Mouse (Mus musculus): ENCODE measurements around the gene Cdk5rap3. TPM values are rescaled to one million over a fixed set of nuclear protein-coding genes. Genes with fewer than 3 reads are reported as not detected.
A peak's percentile ranks its signal among the peaks of the same experiment; 100 is the strongest.

Cdk5rap3 gene
- total and polyA plus RNA-seq, 3 experiments = 45.2 to 55.4 TPM; not detected in 1

DNA sequence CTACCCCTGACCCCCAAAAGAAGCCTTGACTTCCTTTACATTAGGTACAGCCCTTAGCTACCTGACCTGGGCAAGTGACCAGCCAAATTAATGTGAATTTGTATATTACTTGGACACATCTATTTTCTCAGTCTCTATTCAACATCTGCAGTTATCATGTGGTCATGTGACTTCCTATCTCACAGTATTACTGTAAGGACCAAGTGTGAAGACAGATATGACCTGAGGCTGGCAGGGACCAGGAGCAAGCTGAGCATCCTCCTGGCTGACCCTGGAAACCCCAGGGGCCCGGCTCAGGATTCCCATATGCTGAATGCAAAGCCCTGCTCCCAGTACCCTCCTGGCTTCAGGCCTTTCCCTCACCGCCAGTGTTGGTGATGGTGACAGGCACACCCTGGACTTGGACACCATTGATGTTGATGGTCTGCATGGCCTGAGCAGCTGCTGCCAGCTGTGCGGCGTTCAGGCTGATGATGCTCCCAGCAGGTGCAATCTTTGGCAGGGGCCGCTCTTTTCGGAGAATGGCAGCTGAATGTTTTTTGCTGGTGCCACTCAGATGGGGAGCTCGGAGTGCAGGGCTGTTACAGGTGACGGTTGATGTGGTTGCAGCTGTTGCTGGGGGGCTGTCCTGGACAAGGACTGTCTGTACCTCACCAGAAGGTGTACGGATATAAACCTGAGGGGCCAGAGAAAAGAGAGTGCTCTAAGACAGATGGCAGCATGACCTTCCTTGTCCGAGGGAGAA lies 40.9 kb upstream of the Cdk5rap3 start (continued):
- TF ChIP-seq TBP (IDR thresholded peaks at IDR 0.05; ENCODE audit: low read depth, low read length) (no peak), RCOR1 (IDR thresholded peaks at IDR 0.05; ENCODE audit: low read depth, low read length) (no peak), E2F4 (IDR thresholded peaks at IDR 0.05; ENCODE audit: borderline replicate concordance, low read depth, low read length) (no peak), RAD21 (IDR thresholded peaks at IDR 0.05; ENCODE audit: low read depth, low read length) (no peak), ETS1 (IDR thresholded peaks at IDR 0.05; ENCODE audit: low read depth, low read length) (no peak), ZC3H11A (IDR thresholded peaks at IDR 0.05; ENCODE audit: low read depth, low read length) (no peak), KAT2A (conservative IDR thresholded peaks at IDR 0.05; ENCODE audit: low read depth, low read length) (no peak), POLR2AphosphoS2 (IDR thresholded peaks at IDR 0.05; ENCODE audit: low read length) (no peak), MAFK (IDR thresholded peaks at IDR 0.05; ENCODE audit: borderline replicate concordance, low read depth, low read length) (no peak), EP300 (IDR thresholded peaks at IDR 0.05; ENCODE audit: low read depth in 1 of 2, low read length in 2 of 2) (peak in 1 of 2 experiments; percentile 18; a peak in 1 of 4 replicates), CHD2 (IDR thresholded peaks at IDR 0.05; ENCODE audit: low read length) (no peak), POLR2A (IDR thresholded peaks at IDR 0.05; ENCODE audit: control insufficient read depth in 1 of 2, insufficient read depth in 1 of 2, low read depth in 1 of 2, low read length in 2 of 2, poor library complexity in 1 of 2) (peak in 1 of 2 experiments; percentile 10; a peak in 1 of 4 replicates), ZNF384 (IDR thresholded peaks at IDR 0.05; ENCODE audit: low read depth, low read length) (no peak), TCF12 (IDR thresholded peaks at IDR 0.05; ENCODE audit: low read depth, low read length) (0 out of 2 replicates have a peak, but pooled peaks have one; percentile 14), NELFE (IDR thresholded peaks at IDR 0.05; ENCODE audit: low read depth, low read length) (no peak), ZKSCAN1 (IDR thresholded peaks at IDR 0.05; ENCODE audit: low read depth, low read length) (no peak), MYC (IDR thresholded peaks at IDR 0.05; ENCODE audit: low read depth, low read length) (no peak), MAX (IDR thresholded peaks at IDR 0.05; ENCODE audit: low read length) (no peak), SIN3A (IDR thresholded peaks at IDR 0.05; ENCODE audit: low read length) (no peak), CTCF (IDR thresholded peaks at IDR 0.05 in 2 of 3, conservative IDR thresholded peaks at IDR 0.05 in 1 of 3; ENCODE audit: control insufficient read depth in 1 of 3, insufficient read depth in 1 of 3, low read depth in 2 of 3, low read length in 3 of 3, poor library complexity in 1 of 3, severe bottlenecking in 1 of 3) (no peak)

GRCm38 (mm10) chr11:96956009-96956724 lies 39.9 kb upstream of the Cdk5rap3 start:
- 0 out of 2 replicates have a peak overlapping the region, but pooled peaks have one; percentile 10 for H3K9ac ChIP-seq (ENCODE audit: control insufficient read depth, low read depth, low read length, poor library complexity, severe bottlenecking)
- H3K27ac ChIP-seq (ENCODE audit: control insufficient read depth, low read depth, low read length) = peak overlapping the region; percentile 48
- no peak overlapping the region for H3K4me3 ChIP-seq (ENCODE audit: control insufficient read depth in 1 of 2, insufficient read depth in 1 of 2, low read depth in 2 of 2, low read length in 2 of 2)
- peaks cover 19 to 29% of the 10 kb centered on the region in 2 experiments for H3K4me1 ChIP-seq (ENCODE audit: control insufficient read depth in 1 of 2, insufficient read depth in 2 of 2, low read length in 2 of 2)
- H3K79me2 ChIP-seq (ENCODE audit: control insufficient read depth, insufficient read depth, low read length, poor library complexity) = no peaks in the 10 kb centered on the region; the same call in 1 of the 2 replicates
- H3K36me3 ChIP-seq (ENCODE audit: control insufficient read depth in 1 of 2, insufficient read depth in 2 of 2, low read length in 2 of 2) = peaks cover 19 to 27% of the 10 kb centered on the region in 2 experiments
- H3K9me3 ChIP-seq (replicated peaks; ENCODE audit: insufficient read depth, low read length) = no peaks in the 10 kb centered on the region
- H3K27me3 ChIP-seq (ENCODE audit: control insufficient read depth in 1 of 2, insufficient read depth in 2 of 2, low read length in 2 of 2) = no peaks in the 10 kb centered on the region
- DNase-seq (ENCODE audit: low read depth, low spot score) = peak; percentile 51
- no peak for TF ChIP-seq JUND (IDR thresholded peaks at IDR 0.05; ENCODE audit: low read depth, low read length)
- peak; percentile 44; the same call in 1 of the 2 replicates for TF ChIP-seq POLR2AphosphoS2 (IDR thresholded peaks at IDR 0.05; ENCODE audit: low read length)
- TF ChIP-seq BHLHE40 (IDR thresholded peaks at IDR 0.05; ENCODE audit: borderline replicate concordance, low read depth, low read length) = peak; percentile 88
- peak; percentile 70 for TF ChIP-seq RCOR1 (IDR thresholded peaks at IDR 0.05; ENCODE audit: low read depth, low read length)
- no peak for TF ChIP-seq HCFC1 (IDR thresholded peaks at IDR 0.05; ENCODE audit: low read depth, low read length)
- peak; percentile 90 for TF ChIP-seq TCF12 (IDR thresholded peaks at IDR 0.05; ENCODE audit: low read depth, low read length)
- peak; percentile 63; the same call in 1 of the 2 replicates for TF ChIP-seq MYB (IDR thresholded peaks at IDR 0.05; ENCODE audit: low read depth, low read length)
- no peak for TF ChIP-seq E2F4 (IDR thresholded peaks at IDR 0.05; ENCODE audit: borderline replicate concordance, low read depth, low read length)
- 0 out of 2 replicates have a peak, but pooled peaks have one; percentile 2 for TF ChIP-seq SMC3 (IDR thresholded peaks at IDR 0.05; ENCODE audit: low read depth, low read length)
- peak; percentile 97 for TF ChIP-seq ETS1 (IDR thresholded peaks at IDR 0.05; ENCODE audit: low read depth, low read length)
- TF ChIP-seq ZNF384 (IDR thresholded peaks at IDR 0.05; ENCODE audit: low read depth, low read length) = no peak
- TF ChIP-seq MAX (IDR thresholded peaks at IDR 0.05; ENCODE audit: low read length) = peak; percentile 82
- TF ChIP-seq MYC (IDR thresholded peaks at IDR 0.05; ENCODE audit: low read depth, low read length) = peak; percentile 83
- no peak for TF ChIP-seq MAFK (IDR thresholded peaks at IDR 0.05; ENCODE audit: borderline replicate concordance, low read depth, low read length)
- no peak for TF ChIP-seq ZKSCAN1 (IDR thresholded peaks at IDR 0.05; ENCODE audit: low read depth, low read length)
- no peak for TF ChIP-seq CHD1 (IDR thresholded peaks at IDR 0.05; ENCODE audit: low read depth, low read length)
- peak; percentile 88 for TF ChIP-seq SIN3A (IDR thresholded peaks at IDR 0.05; ENCODE audit: low read length)
- TF ChIP-seq GABPA (IDR thresholded peaks at IDR 0.05; ENCODE audit: low read depth, low read length) = no peak
- TF ChIP-seq CTCF (IDR thresholded peaks at IDR 0.05 in 2 of 3, conservative IDR thresholded peaks at IDR 0.05 in 1 of 3; ENCODE audit: control insufficient read depth in 1 of 3, insufficient read depth in 1 of 3, low read depth in 2 of 3, low read length in 3 of 3, poor library complexity in 1 of 3, severe bottlenecking in 1 of 3) = peak in 2 of 3 experiments; percentile 30 to 62; a peak in 3 of 6 replicates
- TF ChIP-seq ZC3H11A (IDR thresholded peaks at IDR 0.05; ENCODE audit: low read depth, low read length) = no peak
- TF ChIP-seq USF2 (IDR thresholded peaks at IDR 0.05; ENCODE audit: borderline replicate concordance in 1 of 2, insufficient read depth in 1 of 2, low read depth in 1 of 2, low read length in 2 of 2) = 0 out of 4 replicates have a peak, but pooled peaks of 1 of the 2 experiments have one; percentile 24
- no peak for TF ChIP-seq CHD2 (IDR thresholded peaks at IDR 0.05; ENCODE audit: low read length)
- no peak for TF ChIP-seq TAL1 (IDR thresholded peaks at IDR 0.05; ENCODE audit: low read length)
